In the genomic region with DNA sequence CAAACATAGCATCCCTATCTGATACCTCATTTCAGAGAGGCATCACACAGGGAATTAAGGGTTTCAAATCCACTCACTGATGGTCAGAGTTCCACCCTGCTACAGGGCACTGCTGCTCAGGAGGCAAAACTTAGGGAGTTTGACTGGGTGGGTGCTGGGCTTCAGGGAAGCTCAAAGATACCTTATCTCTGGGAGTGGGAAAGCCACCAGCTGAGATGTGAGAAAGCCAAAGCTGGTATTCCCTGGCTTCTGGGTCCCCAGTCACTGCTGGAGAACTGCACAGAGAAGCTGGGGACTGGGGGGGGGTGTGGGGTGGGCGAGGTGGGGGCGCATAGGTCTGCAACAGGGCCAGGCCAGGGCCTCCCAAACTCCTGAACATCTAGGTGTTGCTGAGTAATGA, we compare ENCODE assay signal across 21 mouse cellular contexts. TPM values are rescaled to one million over a fixed set of nuclear protein-coding genes. Genes with fewer than 3 reads are reported as not detected.
DNase-seq lines count a peak whose midpoint lies in the region; ATAC-seq and TF ChIP-seq lines count a peak whose summit lies in the region.
"Had no signal": no experiment of that assay in that cellular context is flagged by ENCODE, and none has a peak within 500 bp of the region (broad histone marks: within the 10 kb centered on the region; RNA-seq: fewer than 3 reads in every experiment).

No protein-coding gene starts in this region.

- no peaks in the 10 kb centered on the region for H3K4me1 ChIP-seq in intestine, embryonic 15.5 days (replicated peaks)
- no peaks in the 10 kb centered on the region for H3K4me1 ChIP-seq in intestine, postnatal 0 days (replicated peaks; ENCODE audit: control insufficient read depth, insufficient read depth, low read length)
- no peaks in the 10 kb centered on the region for H3K4me1 ChIP-seq in stomach, embryonic 16.5 days (ENCODE audit: control insufficient read depth, insufficient read depth, low read length)
- no peaks in the 10 kb centered on the region for H3K4me1 ChIP-seq in stomach, postnatal 0 days (replicated peaks; ENCODE audit: control insufficient read depth, insufficient read depth)
- no peaks in the 10 kb centered on the region for H3K4me1 ChIP-seq in intestine, embryonic 16.5 days (ENCODE audit: control insufficient read depth, insufficient read depth, low read length)

- no peaks in the 10 kb centered on the region for H3K9me3 ChIP-seq in intestine, embryonic 15.5 days
- H3K9me3 ChIP-seq in intestine, postnatal 0 days (ENCODE audit: control insufficient read depth): no peaks in the 10 kb centered on the region
- no peaks in the 10 kb centered on the region for H3K9me3 ChIP-seq in stomach, embryonic 16.5 days (replicated peaks; ENCODE audit: control insufficient read depth, low read length)
- H3K9me3 ChIP-seq in stomach, postnatal 0 days (ENCODE audit: control insufficient read depth, low read length): no peaks in the 10 kb centered on the region
- H3K9me3 ChIP-seq in intestine, embryonic 16.5 days (ENCODE audit: control insufficient read depth, low read length): no peaks in the 10 kb centered on the region
- H3K9me3 ChIP-seq: G1E had no signal

- TF ChIP-seq EP300 in stomach, postnatal 0 days (optimal IDR thresholded peaks at IDR 0.05): no peak

- peak; percentile 53 for ATAC-seq in intestine, embryonic 15.5 days
- no peak for ATAC-seq in intestine, postnatal 0 days
- ATAC-seq in stomach, embryonic 16.5 days (ENCODE audit: insufficient read depth, low FRiP score): peak; percentile 50
- ATAC-seq in stomach, postnatal 0 days (ENCODE audit: low FRiP score, low TSS enrichment): no peak
- ATAC-seq in intestine, embryonic 16.5 days: peak; percentile 42; the same call in 1 of the 2 replicates
- ATAC-seq: activated CD4-positive, CD25-positive, alpha-beta regulatory T cell, adult 4 months; CD4-positive, CD25-positive, alpha-beta regulatory T cell, adult 4 months; Patski had no signal

- H3K9ac ChIP-seq in intestine, embryonic 15.5 days: no peak overlapping the region
- no peak overlapping the region for H3K9ac ChIP-seq in intestine, postnatal 0 days (ENCODE audit: low read depth, low read length)
- H3K9ac ChIP-seq in stomach, embryonic 16.5 days (ENCODE audit: low read length): no peak overlapping the region
- no peak overlapping the region for H3K9ac ChIP-seq in stomach, postnatal 0 days (ENCODE audit: low read length)
- no peak overlapping the region for H3K9ac ChIP-seq in intestine, embryonic 16.5 days (ENCODE audit: low read depth, low read length)

- H3K27me3 ChIP-seq in intestine, embryonic 15.5 days (replicated peaks): no peaks in the 10 kb centered on the region
- no peaks in the 10 kb centered on the region for H3K27me3 ChIP-seq in intestine, postnatal 0 days (replicated peaks; ENCODE audit: control insufficient read depth, insufficient read depth, low read length)
- H3K27me3 ChIP-seq in stomach, embryonic 16.5 days (ENCODE audit: control insufficient read depth, insufficient read depth, low read length): no peaks in the 10 kb centered on the region; the same call in 1 of the 2 replicates
- H3K27me3 ChIP-seq in stomach, postnatal 0 days (ENCODE audit: control insufficient read depth, insufficient read depth, low read length): no peaks in the 10 kb centered on the region
- no peaks in the 10 kb centered on the region for H3K27me3 ChIP-seq in intestine, embryonic 16.5 days (replicated peaks; ENCODE audit: control insufficient read depth, insufficient read depth, low read length)
- H3K27me3 ChIP-seq: CH12.LX, Patski had no signal

- H3K4me3 ChIP-seq in intestine, embryonic 15.5 days (replicated peaks): no peak overlapping the region
- no peak overlapping the region for H3K4me3 ChIP-seq in intestine, postnatal 0 days (ENCODE audit: low read depth, low read length)
- no peak overlapping the region for H3K4me3 ChIP-seq in stomach, embryonic 16.5 days (replicated peaks; ENCODE audit: low read length)
- no peak overlapping the region for H3K4me3 ChIP-seq in stomach, postnatal 0 days (ENCODE audit: low read depth, low read length)
- no peak overlapping the region for H3K4me3 ChIP-seq in intestine, embryonic 16.5 days (ENCODE audit: low read length)

- no peak for TF ChIP-seq CTCF in intestine, postnatal 0 days (IDR thresholded peaks at IDR 0.05; ENCODE audit: low read depth)
- TF ChIP-seq CTCF in stomach, postnatal 0 days (IDR thresholded peaks at IDR 0.05; ENCODE audit: low read depth): no peak

- DNase-seq in stomach, postnatal 0 days (ENCODE audit: low spot score): no peak
- DNase-seq in heart, adult 9 months (ENCODE audit: low spot score in 2 of 2): no peak
- DNase-seq: adrenal gland, adult 2 months; adrenal gland, adult 8-10 months; adrenal gland, postnatal 10 days; adrenal gland, postnatal 14 days; adrenal gland, postnatal 25 days; adrenal gland, postnatal 36 days; B cell, adult 2 months; cerebellum, adult 11 months; cerebellum, adult 11-12 months; cerebellum, adult 18-20 months had no signal

- no peak overlapping the region for H3K4me2 ChIP-seq in intestine, embryonic 15.5 days (replicated peaks)
- H3K4me2 ChIP-seq in intestine, postnatal 0 days (replicated peaks; ENCODE audit: low read depth): no peak overlapping the region
- H3K4me2 ChIP-seq in stomach, embryonic 16.5 days (ENCODE audit: low read depth, low read length): no peak overlapping the region
- H3K4me2 ChIP-seq in stomach, postnatal 0 days (replicated peaks; ENCODE audit: low read depth): no peak overlapping the region
- H3K4me2 ChIP-seq in intestine, embryonic 16.5 days (ENCODE audit: low read depth, low read length): no peak overlapping the region

- H3K36me3 ChIP-seq in intestine, embryonic 15.5 days: no peaks in the 10 kb centered on the region
- no peaks in the 10 kb centered on the region for H3K36me3 ChIP-seq in intestine, postnatal 0 days (ENCODE audit: control insufficient read depth, insufficient read depth)
- H3K36me3 ChIP-seq in stomach, embryonic 16.5 days (ENCODE audit: control insufficient read depth, insufficient read depth, low read length): no peaks in the 10 kb centered on the region
- H3K36me3 ChIP-seq in stomach, postnatal 0 days (ENCODE audit: control insufficient read depth, insufficient read depth, low read length): no peaks in the 10 kb centered on the region
- no peaks in the 10 kb centered on the region for H3K36me3 ChIP-seq in intestine, embryonic 16.5 days (ENCODE audit: control insufficient read depth, insufficient read depth, low read length)
- H3K36me3 ChIP-seq: G1E had no signal

- 68% methylated on average over 2 of the region's 2 CpGs for WGBS in intestine, embryonic 15.5 days
- WGBS in intestine, postnatal 0 days: 64% methylated on average over 2 of the region's 2 CpGs
- WGBS in stomach, embryonic 16.5 days: 68% methylated on average over 2 of the region's 2 CpGs
- 68% methylated on average over 2 of the region's 2 CpGs for WGBS in stomach, postnatal 0 days
- 72% methylated on average over 2 of the region's 2 CpGs for WGBS in intestine, embryonic 16.5 days

- H3K27ac ChIP-seq in intestine, embryonic 15.5 days: no peak overlapping the region
- no peak overlapping the region for H3K27ac ChIP-seq in intestine, postnatal 0 days (ENCODE audit: low read depth, low read length)
- no peak overlapping the region for H3K27ac ChIP-seq in stomach, embryonic 16.5 days (ENCODE audit: low read length)
- H3K27ac ChIP-seq in stomach, postnatal 0 days (replicated peaks): no peak overlapping the region
- H3K27ac ChIP-seq in intestine, embryonic 16.5 days (ENCODE audit: low read length): no peak overlapping the region

RNA-seq across cellular contexts. Expression of a gene that starts 10.5 kb away (rescaled TPM):
- polyA plus RNA-seq in intestine, embryonic 15.5 days (2015; fragmentation: Nextera tagmentation; extraction: Ambion mirVana): 9.2 and 10.7 TPM in 2 replicates
- polyA plus RNA-seq in intestine, postnatal 0 days (2015; fragmentation: Nextera tagmentation; extraction: Ambion mirVana): 3.9 and 4.6 TPM in 2 replicates
- 7.9 and 8.7 TPM in 2 replicates for polyA plus RNA-seq in stomach, embryonic 16.5 days (2015; fragmentation: Nextera tagmentation; extraction: Ambion mirVana)
- 4.8 and 4.9 TPM in 2 replicates for polyA plus RNA-seq in stomach, postnatal 0 days (2015; fragmentation: Nextera tagmentation; extraction: Ambion mirVana)
- polyA plus RNA-seq in intestine, embryonic 16.5 days (2015; fragmentation: Nextera tagmentation; extraction: Ambion mirVana): 5.3 and 5.9 TPM in 2 replicates

Comparison
In these comparisons a context has a peak if more than half of its experiments do, and no peak if none do; other contexts are left out.
1. ATAC-seq: peak in intestine, embryonic 15.5 days (single experiment), stomach, embryonic 16.5 days (single experiment) and intestine, embryonic 16.5 days (single experiment); none in intestine, postnatal 0 days (single experiment) and stomach, postnatal 0 days (single experiment).